Mouse (Mus musculus) thymus, adult 2 months (tissue): ENCODE measurements around the gene Igfbp7. TPM values are rescaled to one million over a fixed set of nuclear protein-coding genes. Genes with fewer than 3 reads are reported as not detected.
A peak's percentile ranks its signal among the peaks of the same experiment; 100 is the strongest.

ENCODE experiments used
- DNase-seq: peaks from one replicate; pipeline ENCODE4 v3.0.0; 2021
- H3K27ac ChIP-seq: fragments of 200-500 bp; 2 replicates; pipeline ENCODE4 v1.5.1; 2012; ENCODE audit warnings: low read length, control low read depth; ENCODE audit not compliant: control insufficient read depth, insufficient read depth
- H3K27me3 ChIP-seq: fragments of 200-500 bp; 2 replicates; pipeline ENCODE4 v1.6.1; 2012; ENCODE audit warnings: mild to moderate bottlenecking, low read length, moderate library complexity, mixed read lengths; ENCODE audit not compliant: control insufficient read depth, insufficient read depth
- H3K36me3 ChIP-seq: fragments of 200-500 bp; 2 replicates; pipeline ENCODE4 v1.6.1; 2012; ENCODE audit warnings: mild to moderate bottlenecking, low read length, moderate library complexity; ENCODE audit not compliant: control insufficient read depth, insufficient read depth
- H3K4me1 ChIP-seq: fragments of 200-500 bp; replicated peaks from 2 replicates; pipeline ENCODE4 v1.6.1; 2012; ENCODE audit warnings: low read length; ENCODE audit not compliant: control insufficient read depth, insufficient read depth
- H3K4me3 ChIP-seq: fragments of 200-500 bp; 2 replicates; pipeline ENCODE4 v1.5.1; 2012; ENCODE audit warnings: mild to moderate bottlenecking, low read length, control low read depth, moderate library complexity; ENCODE audit not compliant: control insufficient read depth, insufficient read depth
- CTCF ChIP-seq: fragments of 200-500 bp; IDR thresholded peaks from 2 replicates; pipeline ENCODE4 v1.5.1; 2012; ENCODE audit warnings: mild to moderate bottlenecking, control low read depth, low read length, moderate library complexity, borderline replicate concordance; ENCODE audit not compliant: control insufficient read depth, poor library complexity, insufficient read depth; ENCODE audit errors: extremely low read depth
- POLR2A ChIP-seq: fragments of 200-500 bp; IDR thresholded peaks from 2 replicates; pipeline ENCODE4 v1.6.1; 2012; ENCODE audit warnings: mild to moderate bottlenecking, low read length, control low read depth, moderate library complexity; ENCODE audit not compliant: control insufficient read depth, poor library complexity, insufficient read depth; ENCODE audit errors: extremely low read depth
- WGBS: fragments of 180-500 bp; shearing (Covaris S2); methylation state at CpG from one replicate; pipeline ENCODE4 v1.1.7; 2018; 5-methylcytosine and 5-hydroxymethylcytosine counted together
- polyA plus RNA-seq: library from polyadenylated mRNA; depleted of rRNA; stranded (reverse); fragments of >200 nt; gene quantifications from 2 replicates; pipeline ENCODE4 v1.2.3, GENCODE M21; 2012; rRNA removed

Igfbp7 gene
- polyA plus RNA-seq, result 370 and 442 TPM in 2 replicates

DNA sequence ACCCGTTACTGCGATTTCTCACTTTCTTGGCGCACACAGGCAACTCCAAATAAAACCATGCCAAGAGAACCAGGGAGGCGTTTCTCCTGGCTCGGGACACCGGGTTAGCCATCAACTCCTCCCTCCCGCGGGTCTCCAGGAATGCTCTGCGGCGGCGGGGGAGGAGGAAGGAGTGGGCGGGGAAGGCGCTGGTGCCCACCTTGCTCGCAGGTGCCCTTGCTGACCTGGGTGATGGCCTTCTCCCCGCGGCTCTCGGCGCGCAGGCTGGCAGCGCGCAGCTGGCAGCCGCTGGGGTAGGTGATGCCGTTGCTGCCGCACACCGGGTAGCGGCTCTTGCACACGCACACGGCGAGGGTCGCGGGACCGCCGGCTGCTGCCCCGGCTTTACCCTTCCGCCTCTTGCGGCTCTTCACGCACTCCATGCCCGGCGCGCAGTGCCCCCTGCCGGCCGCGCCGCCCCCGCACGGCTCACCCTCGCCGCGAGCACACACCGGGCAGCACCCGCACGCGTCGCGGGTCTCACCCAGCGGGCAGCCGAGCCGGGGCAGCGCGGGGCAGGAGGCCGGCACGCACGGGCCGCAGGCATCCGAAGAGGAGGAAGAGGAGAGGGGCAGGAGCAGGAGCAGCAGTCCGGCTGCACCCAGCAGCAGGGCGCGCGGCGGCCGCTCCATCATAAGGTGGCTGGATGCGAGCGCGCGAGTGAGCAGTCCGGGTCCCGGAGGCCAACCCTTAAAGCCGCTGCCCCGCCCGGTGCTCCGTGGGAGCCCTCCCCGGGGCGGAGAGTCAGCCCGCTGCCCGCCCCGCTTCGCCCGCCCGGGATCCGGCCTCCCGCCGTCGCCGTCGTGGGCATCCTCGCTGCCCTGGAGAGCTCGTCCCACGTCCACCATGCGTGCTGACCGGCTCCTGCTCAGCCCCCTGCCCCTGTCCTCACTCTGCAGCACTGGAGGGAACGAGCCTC, at the start of gene Igfbp7:
Igfbp7 (minus strand) TSS at position 701 of the 958 bp plus-strand sequence.
- DNase-seq, result peak; percentile 54
- WGBS, result 7% methylated on average over 97 of the region's 101 CpGs
- Histone ChIP-seq H3K27me3 (peaks cover 5% of the 10 kb centered on the region), H3K27ac (no peak within 1 kb of the TSS), H3K36me3 (no peaks in the 10 kb centered on the region), H3K4me1 (no peaks in the 10 kb centered on the region), H3K4me3 (peak within 1 kb of the TSS; percentile 13; the same call in 1 of the 2 replicates)
- TF ChIP-seq POLR2A (no peak), CTCF (peak; percentile 72; the same call in 1 of the 2 replicates)

DNA sequence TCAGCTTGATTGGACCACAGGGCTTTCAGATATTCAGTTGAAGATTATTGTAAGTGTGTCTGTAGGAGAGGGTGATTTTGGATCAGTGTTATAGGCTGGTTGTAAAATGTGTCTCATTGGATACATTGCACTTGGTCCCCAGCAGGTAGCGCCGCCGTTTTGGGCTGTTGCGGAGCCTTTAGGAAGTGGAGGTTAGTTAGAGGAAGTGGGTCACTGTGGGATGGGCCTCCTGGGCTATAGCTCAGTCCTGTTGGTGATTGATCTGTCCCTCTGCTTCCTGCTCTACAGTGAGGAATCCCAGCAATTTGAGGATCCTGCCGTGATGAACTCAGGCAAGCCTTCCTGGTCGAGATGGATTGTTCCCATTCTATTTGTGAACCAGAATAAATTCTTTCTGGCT, 44.3 kb upstream of the Igfbp7 start:
- H3K36me3 ChIP-seq, result no peaks in the 10 kb centered on the region
- no peak overlapping the region for H3K4me3 ChIP-seq
- no peaks in the 10 kb centered on the region for H3K27me3 ChIP-seq
- H3K4me1 ChIP-seq, result no peaks in the 10 kb centered on the region
- TF ChIP-seq POLR2A (no peak), CTCF (no peak)
- 74% methylated on average over 6 of the region's 6 CpGs for WGBS
- DNase-seq, result no peak
- no peak overlapping the region for H3K27ac ChIP-seq

DNA sequence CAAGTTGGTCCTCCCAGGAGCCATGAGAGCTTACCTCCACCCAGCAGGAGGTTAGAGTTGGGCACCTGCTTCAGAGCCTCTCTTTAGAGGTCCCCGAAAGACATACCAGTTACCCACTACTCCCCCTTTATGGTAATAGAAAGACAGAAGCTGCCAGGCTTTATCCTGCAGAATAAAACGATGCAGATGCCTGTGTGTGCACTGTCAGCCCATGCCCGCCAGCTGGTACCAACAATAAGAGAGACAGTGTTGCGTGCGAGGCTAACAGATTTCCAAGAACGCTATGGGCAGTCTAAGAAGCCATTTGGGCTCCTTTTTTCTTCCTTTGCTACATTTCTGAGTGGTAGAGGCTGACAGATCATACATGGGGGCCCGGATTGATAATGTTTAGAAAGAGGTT, 41.7 kb upstream of the Igfbp7 start:
- Histone ChIP-seq H3K36me3 (no peaks in the 10 kb centered on the region), H3K4me3 (no peak overlapping the region), H3K27me3 (no peaks in the 10 kb centered on the region), H3K27ac (no peak overlapping the region), H3K4me1 (no peaks in the 10 kb centered on the region)
- WGBS, result 92% methylated on average over 7 of the region's 7 CpGs
- TF ChIP-seq CTCF (no peak), POLR2A (no peak)
- DNase-seq, result no peak

DNA sequence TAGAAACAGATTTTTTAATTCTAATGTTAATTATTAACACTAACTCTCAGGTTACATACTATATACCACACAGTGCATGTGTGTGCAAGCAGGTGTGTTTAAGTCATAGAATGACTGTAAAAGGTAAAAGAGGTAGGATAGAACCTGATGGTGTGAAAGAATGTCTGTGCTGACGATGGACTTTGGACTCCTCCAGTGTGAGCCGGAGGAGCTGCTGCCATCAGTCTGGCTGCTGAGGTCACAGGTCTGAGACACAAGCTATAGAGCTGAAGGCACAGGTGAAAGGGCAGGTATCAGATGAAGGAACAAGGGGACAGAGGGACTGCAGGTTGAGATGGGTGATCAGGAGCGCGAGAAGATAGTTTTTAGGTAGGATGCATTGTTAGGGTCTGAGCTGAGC, 37.6 kb upstream of the Igfbp7 start:
- Histone ChIP-seq H3K27ac (no peak overlapping the region), H3K4me3 (no peak overlapping the region), H3K36me3 (no peaks in the 10 kb centered on the region), H3K4me1 (no peaks in the 10 kb centered on the region), H3K27me3 (no peaks in the 10 kb centered on the region)
- TF ChIP-seq POLR2A, result no peak
- no peak for TF ChIP-seq CTCF
- DNase-seq, result no peak
- WGBS, result 97% methylated on average over 4 of the region's 4 CpGs

DNA sequence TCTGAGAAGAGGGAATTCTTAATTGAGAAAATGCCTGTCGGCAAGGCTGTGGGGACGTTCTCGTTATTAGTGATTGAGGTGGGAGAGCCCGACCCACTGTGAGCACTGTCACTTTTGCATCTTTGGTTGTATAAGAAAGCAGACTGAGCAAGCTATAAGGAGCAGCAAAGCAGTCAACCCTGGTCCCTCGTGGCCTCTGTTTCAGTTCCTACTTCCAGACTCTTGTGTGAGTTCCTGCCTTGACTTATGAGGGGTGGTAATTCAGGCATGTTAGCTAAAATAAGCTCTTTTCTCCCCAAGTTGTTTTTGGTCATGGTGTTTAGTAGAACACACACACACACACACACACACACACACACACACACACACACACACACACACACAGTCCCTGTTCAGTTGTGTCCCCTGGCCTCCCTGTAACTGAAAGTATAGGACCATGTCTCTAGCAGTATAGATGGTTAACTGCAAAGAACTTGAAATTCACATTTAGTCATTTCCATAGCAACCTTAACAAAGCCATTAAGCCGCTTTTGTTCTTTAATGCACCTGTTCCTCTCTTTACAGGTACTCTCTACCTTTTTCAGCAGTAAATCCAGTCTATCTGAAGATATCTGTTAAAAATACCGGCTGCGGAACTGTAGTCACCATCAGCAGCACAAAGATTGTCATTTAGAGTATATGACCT, 36.2 kb upstream of the Igfbp7 start:
- no peak overlapping the region for H3K27ac ChIP-seq
- H3K4me3 ChIP-seq, result no peak overlapping the region
- 85% methylated on average over 8 of the region's 8 CpGs for whole genome bisulfite sequencing
- H3K4me1 ChIP-seq, result no peaks in the 10 kb centered on the region
- H3K27me3 ChIP-seq, result no peaks in the 10 kb centered on the region
- no peaks in the 10 kb centered on the region for H3K36me3 ChIP-seq
- no peak for DNase-seq
- TF ChIP-seq POLR2A (no peak), CTCF (no peak)

DNA sequence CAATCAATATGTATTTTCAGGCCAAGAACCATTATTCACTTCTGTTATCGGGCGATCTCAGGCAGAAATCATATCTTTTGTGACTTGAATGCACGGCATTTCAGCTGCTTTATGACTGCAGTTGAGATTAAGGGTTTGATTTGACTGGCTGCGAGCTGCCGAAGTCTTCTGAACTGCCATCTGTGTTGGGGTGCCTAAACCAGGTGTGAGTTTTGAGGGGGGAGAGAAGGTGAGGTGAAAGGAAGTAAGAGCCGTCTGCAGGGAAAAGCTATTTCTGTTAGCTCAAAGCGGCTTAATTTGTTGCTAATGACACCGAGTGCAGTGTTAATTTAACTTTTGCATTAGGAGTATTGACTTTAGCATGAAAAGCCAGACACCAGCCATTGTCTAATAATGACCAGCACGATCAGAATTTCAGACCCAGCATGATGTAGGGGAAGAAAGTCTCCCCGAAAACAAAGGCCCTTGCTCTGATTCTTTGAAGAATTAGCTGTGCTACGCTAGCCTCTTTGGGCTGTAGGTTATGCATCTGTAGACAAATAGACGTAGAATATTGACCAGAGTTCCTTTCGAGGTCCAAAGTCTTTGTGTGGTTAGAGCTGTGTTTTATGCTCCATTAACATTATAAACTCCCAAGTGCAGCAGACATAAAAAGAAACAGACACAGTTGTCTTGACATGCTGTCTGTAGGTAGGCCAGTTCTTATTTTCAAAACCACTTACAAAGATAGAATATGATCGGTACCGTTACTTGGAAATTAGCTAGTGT, 35.2 kb upstream of the Igfbp7 start:
- Histone ChIP-seq H3K36me3 (no peaks in the 10 kb centered on the region), H3K4me3 (no peak overlapping the region), H3K27ac (no peak overlapping the region), H3K27me3 (no peaks in the 10 kb centered on the region), H3K4me1 (no peaks in the 10 kb centered on the region)
- 79% methylated on average over 15 of the region's 15 CpGs for WGBS
- DNase-seq, result no peak
- no peak for TF ChIP-seq POLR2A
- no peak for TF ChIP-seq CTCF
